Mouse (Mus musculus) CH12.LX (cell line): ENCODE results near the gene Tmem178b. TPM values are rescaled to one million over a fixed set of nuclear protein-coding genes. Genes with fewer than 3 reads are reported as not detected.

Experiments
- DNase-seq: peaks from one replicate; pipeline ENCODE4 v3.0.0-alpha.2; 2013; ENCODE audit errors: extremely low read depth
- H3K27ac ChIP-seq: 2 replicates; pipeline ENCODE4 v1.5.1; 2012; ENCODE audit warnings: low read depth, mild to moderate bottlenecking, control low read depth, moderate library complexity; ENCODE audit not compliant: insufficient read depth
- H3K27me3 ChIP-seq: replicated peaks from 2 replicates; pipeline ENCODE3; 2012; ENCODE audit warnings: inconsistent platforms
- H3K36me3 ChIP-seq, 2 experiments: replicated peaks in 1 of 2; 2 replicates each; pipeline versions ENCODE3 to v1.6.1; 2012; ENCODE audit warnings: inconsistent platforms in 1 of 2, low read length in 1 of 2, mild to moderate bottlenecking in 1 of 2, mixed read lengths in 1 of 2, moderate library complexity in 1 of 2; ENCODE audit not compliant: control insufficient read depth in 1 of 2, insufficient read depth in 1 of 2
- H3K4me1 ChIP-seq, 2 experiments: 2 replicates each; pipeline ENCODE4 v1.6.1; 2012; ENCODE audit warnings: inconsistent platforms in 1 of 2, moderate library complexity in 1 of 2; ENCODE audit not compliant: insufficient read depth in 2 of 2, control insufficient read depth in 1 of 2
- H3K4me2 ChIP-seq: 2 replicates; pipeline ENCODE4 v1.6.1; 2012; ENCODE audit warnings: low read depth, mild to moderate bottlenecking, control low read depth; ENCODE audit not compliant: poor library complexity, insufficient read depth, severe bottlenecking
- H3K4me3 ChIP-seq, 3 experiments: fragments of 150-350 bp in 1 of 3; sonication (generic) in 1 of 3; replicated peaks in 1 of 3; 2 replicates each; pipeline versions ENCODE3 to v1.5.1; 2011 to 2012; ENCODE audit warnings: low read depth in 2 of 3, low read length in 2 of 3, mild to moderate bottlenecking in 2 of 3, moderate library complexity in 2 of 3, control low read depth in 1 of 3, improper control_type of control experiment in 1 of 3, inconsistent platforms in 1 of 3, mixed read lengths in 1 of 3; ENCODE audit not compliant: poor library complexity in 1 of 3
- H3K79me2 ChIP-seq: replicated peaks from 2 replicates; pipeline ENCODE4 v1.6.1; 2012; ENCODE audit warnings: mild to moderate bottlenecking, moderate library complexity; ENCODE audit not compliant: control insufficient read depth, poor library complexity, insufficient read depth, severe bottlenecking; ENCODE audit errors: extremely low read depth
- H3K9ac ChIP-seq: 2 replicates; pipeline ENCODE4 v1.6.1; 2012; ENCODE audit warnings: low read depth, mild to moderate bottlenecking, control low read depth, moderate library complexity; ENCODE audit not compliant: insufficient read depth
- H3K9me3 ChIP-seq: replicated peaks from 2 replicates; pipeline ENCODE3; 2012; ENCODE audit warnings: low read length, inconsistent platforms, mixed read lengths
- BHLHE40 ChIP-seq: IDR thresholded peaks from 2 replicates; pipeline ENCODE4 v1.6.1; 2011; ENCODE audit warnings: mild to moderate bottlenecking, low read depth, low read length, improper control_type of control experiment
- ELF1 ChIP-seq: IDR thresholded peaks from 2 replicates; pipeline ENCODE4 v1.6.1; 2014; ENCODE audit warnings: low read depth, mild to moderate bottlenecking, inconsistent platforms, low read length, improper control_type of control experiment
- JUND ChIP-seq: conservative IDR thresholded peaks from 2 replicates; pipeline ENCODE4 v1.6.1; 2011; ENCODE audit warnings: low read depth, low read length, improper control_type of control experiment
- KAT2A ChIP-seq: IDR thresholded peaks from 2 replicates; pipeline ENCODE4 v1.6.1; 2012; ENCODE audit warnings: low read length, improper control_type of control experiment, inconsistent platforms; ENCODE audit not compliant: insufficient replicate concordance
- MAFK ChIP-seq: IDR thresholded peaks from 2 replicates; pipeline ENCODE4 v1.6.1; 2011; ENCODE audit warnings: low read length, improper control_type of control experiment; ENCODE audit not compliant: insufficient replicate concordance
- MYC ChIP-seq: IDR thresholded peaks from 2 replicates; pipeline ENCODE4 v1.6.1; 2011; ENCODE audit warnings: low read depth, mild to moderate bottlenecking, improper control_type of control experiment, low read length
- NELFE ChIP-seq: IDR thresholded peaks from 2 replicates; pipeline ENCODE4 v1.6.1; 2011; ENCODE audit warnings: low read depth, low read length, improper control_type of control experiment
- NRF1 ChIP-seq: IDR thresholded peaks from 2 replicates; pipeline ENCODE4 v1.6.1; 2014; ENCODE audit warnings: low read depth, mild to moderate bottlenecking, inconsistent platforms, low read length, improper control_type of control experiment, moderate library complexity
- POLR2A ChIP-seq: IDR thresholded peaks from 2 replicates; pipeline ENCODE4 v1.6.1; 2011; ENCODE audit warnings: low read depth, mild to moderate bottlenecking, improper control_type of control experiment, low read length
- POLR2AphosphoS2 ChIP-seq: IDR thresholded peaks from 2 replicates; pipeline ENCODE4 v1.6.1; 2011; ENCODE audit warnings: low read depth, low read length, improper control_type of control experiment
- RCOR1 ChIP-seq: conservative IDR thresholded peaks from 2 replicates; pipeline ENCODE4 v1.6.1; 2012; ENCODE audit warnings: low read depth, mild to moderate bottlenecking, inconsistent platforms, low read length, improper control_type of control experiment
- SMC3 ChIP-seq: IDR thresholded peaks from 2 replicates; pipeline ENCODE4 v1.6.1; 2011; ENCODE audit warnings: low read depth, low read length, improper control_type of control experiment
- TCF12 ChIP-seq: IDR thresholded peaks from 2 replicates; pipeline ENCODE4 v1.6.1; 2014; ENCODE audit warnings: low read depth, mild to moderate bottlenecking, inconsistent platforms, low read length, improper control_type of control experiment
- USF1 ChIP-seq: IDR thresholded peaks from 2 replicates; pipeline ENCODE4 v1.6.1; 2014; ENCODE audit warnings: low read depth, mild to moderate bottlenecking, inconsistent platforms, low read length, improper control_type of control experiment
- USF2 ChIP-seq: conservative IDR thresholded peaks from 2 replicates; pipeline ENCODE4 v1.6.1; 2011; ENCODE audit warnings: low read depth, low read length, improper control_type of control experiment
- ZKSCAN1 ChIP-seq: IDR thresholded peaks from 2 replicates; pipeline ENCODE4 v1.6.1; 2012; ENCODE audit warnings: low read depth, inconsistent platforms, low read length, improper control_type of control experiment, borderline replicate concordance
- ZMIZ1 ChIP-seq: IDR thresholded peaks from 2 replicates; pipeline ENCODE4 v1.6.1; 2012; ENCODE audit warnings: low read depth, mild to moderate bottlenecking, inconsistent platforms, low read length, improper control_type of control experiment
- ZNF384 ChIP-seq: IDR thresholded peaks from 2 replicates; pipeline ENCODE4 v1.6.1; 2012; ENCODE audit warnings: low read depth, low read length, improper control_type of control experiment, inconsistent platforms
- dilution Hi-C: fragments of 300-500 bp; cut with MboI; formaldehyde crosslinking; loops from 2 replicates; pipeline ENCODE4 v1.14.3; 2020; ENCODE audit warnings: low sequenced_read_pairs; ENCODE audit not compliant: extremely low pct_unique_long_range_greater_than_20kb, extremely low pct_ligation_motif_present
- in situ Hi-C: fragments of 300-500 bp; cut with MboI; formaldehyde crosslinking; loops from 3 replicates; pipeline ENCODE4 v1.14.3; 2019; ENCODE audit warnings: low sequenced_read_pairs, low pct_ligation_motif_present, low pct_unique_long_range_greater_than_20kb, mixed read lengths
- polyA plus RNA-seq: library from polyadenylated mRNA; unstranded; fragments of >175 nt; gene quantifications from 2 replicates; pipeline ENCODE4 v1.2.1, GENCODE M21; 2012; ENCODE audit warnings: low read depth; ENCODE audit not compliant: insufficient read length
- total RNA-seq, 2 experiments: library from RNA; depleted of rRNA; stranded (reverse); fragments of 300-350 nt in 1 of 2; fragments of >200 nt in 1 of 2; gene quantifications; 2 replicates each; pipeline ENCODE4 v1.2.3; 2012 to 2014

The Tmem178b gene
- total and polyA plus RNA-seq, 3 experiments = not detected

GRCm38 (mm10) chr6:40123960-40124359 is 250.9 kb downstream of the Tmem178b start:
- Histone ChIP-seq H3K27me3 (no peaks in the 10 kb centered on the region), H3K9ac (no peak overlapping the region), H3K27ac (no peak overlapping the region), H3K4me3 (no peak overlapping the region), H3K79me2 (no peaks in the 10 kb centered on the region), H3K4me2 (no peak overlapping the region), H3K36me3 (no peaks in the 10 kb centered on the region), H3K9me3 (no peaks in the 10 kb centered on the region), H3K4me1 (peaks cover 0 to 2% of the 10 kb centered on the region in 2 experiments; a peak in 1 of 4 replicates)
- no peak for DNase-seq
- no peak for TF ChIP-seq BHLHE40
- dilution Hi-C loops (no loop called here), in situ Hi-C loops (no loop called here)

- no peak overlapping the region for H3K27ac ChIP-seq
- dilution Hi-C loops = no loop called here
- no peaks in the 10 kb centered on the region for H3K9me3 ChIP-seq
- TF ChIP-seq ELF1 = no peak
- TF ChIP-seq JUND = no peak
- no peak for TF ChIP-seq ZKSCAN1
- no peak for TF ChIP-seq SMC3
- no peak for TF ChIP-seq MAFK
- no peak for TF ChIP-seq ZNF384
- TF ChIP-seq KAT2A = no peak
- no peak for TF ChIP-seq NRF1
- TF ChIP-seq TCF12 = no peak
- TF ChIP-seq RCOR1 = no peak
- no peak for TF ChIP-seq POLR2AphosphoS2
- TF ChIP-seq POLR2A = no peak
- no peak for TF ChIP-seq USF2
- no peak for TF ChIP-seq NELFE
- TF ChIP-seq MYC = no peak
- TF ChIP-seq USF1 = no peak
- TF ChIP-seq ZMIZ1 = no peak
- DNase-seq = no peak
- H3K9ac ChIP-seq = no peak overlapping the region
- H3K4me3 ChIP-seq = no peak overlapping the region
- H3K4me1 ChIP-seq = peaks cover 0 to 2% of the 10 kb centered on the region in 2 experiments; a peak in 1 of 4 replicates
- no peak overlapping the region for H3K4me2 ChIP-seq
- in situ Hi-C loops = no loop called here
- no peaks in the 10 kb centered on the region for H3K79me2 ChIP-seq
- H3K36me3 ChIP-seq = no peaks in the 10 kb centered on the region
- H3K27me3 ChIP-seq = no peaks in the 10 kb centered on the region
These were observed 255.6 kb downstream of the Tmem178b start for GRCm38 (mm10) chr6:40128716-40129115.
